Mouse (Mus musculus) adrenal gland, adult 8-10 months (tissue): ENCODE data around the gene Fcna. TPM values are rescaled to one million over a fixed set of nuclear protein-coding genes. Genes with fewer than 3 reads are reported as not detected.

ENCODE experiments used
- DNase-seq: peaks from one replicate; pipeline ENCODE4 v3.0.0; 2022
- total RNA-seq, 4 experiments: library from RNA; stranded (reverse); gene quantifications; 2 replicates each; pipeline ENCODE4 v1.2.4; 2022

Gene Fcna
- total RNA-seq, 4 experiments from 2014 or later, result 4.7 to 7.0 (median 5.5) TPM

- DNase-seq, result peak; percentile 80
Observed at GRCm38 (mm10) chr2:25607761-25608622, 19.8 kb downstream of the Fcna start, which contains the start of gene Rabl6. TSS of gene Rabl6 (minus strand) at chr2:25608521.

- no peak for DNase-seq
Observed at GRCm38 (mm10) chr2:25602526-25602925, 25.3 kb downstream of the Fcna start.

GRCm38 (mm10) chr2:25600037-25600436 is 27.8 kb downstream of the Fcna start:
- DNase-seq, result no peak

GRCm38 (mm10) chr2:25598749-25599148 is 29.1 kb downstream of the Fcna start:
- no peak for DNase-seq

GRCm38 (mm10) chr2:25596765-25597510 is 30.9 kb downstream of the Fcna start:
- DNase-seq, result no peak

- DNase-seq, result no peak
Observed at GRCm38 (mm10) chr2:25591863-25592262, 36.0 kb downstream of the Fcna start.

- no peak for DNase-seq
Observed at GRCm38 (mm10) chr2:25588227-25588907, 39.5 kb downstream of the Fcna start.

- DNase-seq, result no peak
Observed at GRCm38 (mm10) chr2:25587290-25587689, 40.5 kb downstream of the Fcna start.

GRCm38 (mm10) chr2:25585601-25586000 is 42.2 kb downstream of the Fcna start:
- DNase-seq, result no peak

GRCm38 (mm10) chr2:25584856-25585255 is 43.0 kb downstream of the Fcna start:
- DNase-seq, result no peak

GRCm38 (mm10) chr2:25584152-25584551 is 43.7 kb downstream of the Fcna start:
- no peak for DNase-seq

- DNase-seq, result no peak
Observed at GRCm38 (mm10) chr2:25583571-25583970, 44.3 kb downstream of the Fcna start.

- no peak for DNase-seq
Observed at GRCm38 (mm10) chr2:25583120-25583481, 44.7 kb downstream of the Fcna start.

GRCm38 (mm10) chr2:25582466-25583119 is 45.2 kb downstream of the Fcna start:
- no peak for DNase-seq

- DNase-seq, result no peak
Observed at GRCm38 (mm10) chr2:25581901-25582301, 45.9 kb downstream of the Fcna start.

GRCm38 (mm10) chr2:25581294-25581864 is 46.5 kb downstream of the Fcna start, which contains the start of gene Ajm1:
TSS of gene Ajm1 (minus strand) at chr2:25581757.
- DNase-seq, result no peak

- no peak for DNase-seq
Observed at GRCm38 (mm10) chr2:25580621-25581101, 47.2 kb downstream of the Fcna start.

GRCm38 (mm10) chr2:25579737-25580460 is 47.9 kb downstream of the Fcna start:
- DNase-seq, result no peak

- no peak for DNase-seq
Observed at GRCm38 (mm10) chr2:25578796-25579736, 48.8 kb downstream of the Fcna start.
